Mouse (Mus musculus) CH12.LX (cell line): ENCODE results near the gene Tmc5.

Experiments
- CTCF ChIP-seq, 2 experiments: IDR thresholded peaks in 1 of 2; conservative IDR thresholded peaks in 1 of 2; 2 replicates each; pipeline ENCODE4 v1.5.1; 2011 to 2012; ENCODE audit warnings: low read depth in 2 of 2, low read length in 2 of 2, improper control_type of control experiment in 1 of 2, inconsistent platforms in 1 of 2, mild to moderate bottlenecking in 1 of 2, moderate library complexity in 1 of 2
- EP300 ChIP-seq: IDR thresholded peaks from 2 replicates; pipeline ENCODE4 v1.6.1; 2011; ENCODE audit warnings: low read length, improper control_type of control experiment
- JUND ChIP-seq: conservative IDR thresholded peaks from 2 replicates; pipeline ENCODE4 v1.6.1; 2011; ENCODE audit warnings: low read depth, low read length, improper control_type of control experiment
- POLR2A ChIP-seq: IDR thresholded peaks from 2 replicates; pipeline ENCODE4 v1.6.1; 2011; ENCODE audit warnings: low read depth, mild to moderate bottlenecking, improper control_type of control experiment, low read length
- TBP ChIP-seq: conservative IDR thresholded peaks from 2 replicates; pipeline ENCODE4 v1.6.1; 2011; ENCODE audit warnings: low read depth, low read length, improper control_type of control experiment

DNA sequence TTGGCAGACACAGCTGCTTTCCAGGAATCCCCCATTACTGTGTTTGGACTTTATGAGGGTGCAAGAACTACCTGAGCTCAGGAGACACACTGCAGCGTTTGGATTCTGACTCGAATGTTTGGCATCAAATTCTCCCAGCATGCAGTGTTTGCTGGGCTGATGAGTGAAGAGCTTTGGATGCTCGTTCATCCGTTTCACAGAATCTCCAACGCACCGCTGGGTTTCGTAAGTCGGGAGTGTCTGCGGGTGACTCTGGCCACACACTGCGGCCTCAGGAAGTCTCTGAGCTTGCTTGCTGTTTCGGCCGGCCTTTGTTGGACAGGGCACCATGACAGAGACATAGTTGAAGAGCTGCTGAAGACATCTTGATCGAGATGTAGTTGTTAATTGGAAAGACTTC lies 17.0 kb downstream of the Tmc5 start:
- no peak for TF ChIP-seq EP300
- TF ChIP-seq JUND, result no peak
- no peak for TF ChIP-seq TBP
- TF ChIP-seq CTCF (conservative IDR thresholded peaks at IDR 0.05 in 1 of 2, IDR thresholded peaks at IDR 0.05 in 1 of 2; ENCODE audit: low read depth in 2 of 2, low read length in 2 of 2), result no peak
- TF ChIP-seq POLR2A, result no peak
